In genomic region chr7:78566617-78567016, GRCm38 (mm10) we compare ENCODE assay signal across 10 mouse cellular contexts.
DNase-seq lines count a peak whose midpoint lies in the region; TF ChIP-seq lines count a peak whose summit lies in the region.
"Had no signal": no experiment of that assay in that cellular context is flagged by ENCODE, and none has a peak within 500 bp of the region (broad histone marks: within the 10 kb centered on the region; RNA-seq: fewer than 3 reads in every experiment).

No protein-coding gene starts in this region.

- WGBS in lung, adult 2 months: 49% methylated on average over 3 of the region's 3 CpGs

- H3K4me1 ChIP-seq in lung, adult 2 months (ENCODE audit: control insufficient read depth, insufficient read depth, low read length): 0 out of 2 replicates have a peak, but pooled peaks cover 3% of the 10 kb centered on the region

- H3K4me3 ChIP-seq in lung, adult 2 months (replicated peaks; ENCODE audit: extremely low read depth, low read depth, low read length): no peak overlapping the region
- H3K4me3 ChIP-seq: heart, embryonic 15.5 days; midbrain, embryonic 12.5 days had no signal

- peak; percentile 64 for DNase-seq in cerebellum, adult 8-10 months
- DNase-seq in cerebellum, adult 11-12 months: no peak
- DNase-seq in lung, adult 2 months: no peak
- no peak for DNase-seq in lung, postnatal 14 days
- peak; percentile 7 for DNase-seq in c-Kit-positive CD71-positive TER-119-negative erythroid progenitor cells, embryonic 14.5 days (ENCODE audit: low read depth)
- DNase-seq in naive thymus-derived CD4-positive, alpha-beta T cell, adult 2 months (ENCODE audit: low read depth): peak; percentile 81
- DNase-seq in right cerebral cortex, postnatal 14 days: no peak
- DNase-seq in right cerebral cortex, adult 18-20 months: no peak

- TF ChIP-seq CTCF in lung, adult 2 months (IDR thresholded peaks at IDR 0.05; ENCODE audit: insufficient read depth, low read length): peak; percentile 39; the same call in 1 of the 2 replicates

- no peak for TF ChIP-seq POLR2A in lung, adult 2 months (IDR thresholded peaks at IDR 0.05; ENCODE audit: borderline replicate concordance, extremely low read depth, low read depth, low read length)

Comparison
In these comparisons a context has a peak if more than half of its experiments do, and no peak if none do; other contexts are left out.
1. DNase-seq: peak in cerebellum, adult 8-10 months (single experiment), c-Kit-positive CD71-positive TER-119-negative erythroid progenitor cells, embryonic 14.5 days (single experiment) and naive thymus-derived CD4-positive, alpha-beta T cell, adult 2 months (single experiment); none in cerebellum, adult 11-12 months (single experiment), lung, adult 2 months (single experiment), lung, postnatal 14 days (single experiment), right cerebral cortex, postnatal 14 days (single experiment) and right cerebral cortex, adult 18-20 months (single experiment).